Mouse (Mus musculus): ENCODE measurements at regions not wholly inside any gene's neighbourhood (a gene's known extent, or its start where the extent isn't known, plus 50 kb on each side); places are given as distances from the start of the nearest gene placed in this dataset.

GRCm38 (mm10) chr6:13383211-13383610 is 158.4 kb upstream of the Vwde start:
- no peak for TF ChIP-seq POLR2A (IDR thresholded peaks at IDR 0.05; ENCODE audit: borderline replicate concordance, insufficient read depth, low read length)
- no peak for TF ChIP-seq CTCF (IDR thresholded peaks at IDR 0.05; ENCODE audit: borderline replicate concordance, insufficient read depth, low read depth, low read length)

Data from cerebellum, adult 2 months (tissue).